Mouse (Mus musculus) cerebellum, adult 9-10 months (tissue): ENCODE data around the gene Reg4.

Experiments
- DNase-seq: peaks from one replicate; pipeline ENCODE4 v3.0.0; 2022

Gene Reg4

GRCm38 (mm10) chr3:98221856-98222255 lies at the start of gene Reg4:
Gene Reg4 (plus strand): TSS chr3:98222156.
- no peak for DNase-seq

GRCm38 (mm10) chr3:98178340-98178739 lies 43.6 kb upstream of the Reg4 start:
- peak; percentile 13 for DNase-seq

- peak; percentile 8 for DNase-seq
Observed at GRCm38 (mm10) chr3:98180805-98181204, 41.2 kb upstream of the Reg4 start.

- DNase-seq: no peak
Observed at GRCm38 (mm10) chr3:98185163-98185714, 36.7 kb upstream of the Reg4 start.

- no peak for DNase-seq
Observed at GRCm38 (mm10) chr3:98187777-98188176, 34.2 kb upstream of the Reg4 start.

- DNase-seq: peak; percentile 5
Observed at GRCm38 (mm10) chr3:98197711-98198532, 24.0 kb upstream of the Reg4 start.

- DNase-seq: no peak
Observed at GRCm38 (mm10) chr3:98199747-98200146, 22.2 kb upstream of the Reg4 start.

- no peak for DNase-seq
Observed at GRCm38 (mm10) chr3:98203282-98203681, 18.7 kb upstream of the Reg4 start.

GRCm38 (mm10) chr3:98206977-98207376 lies 15.0 kb upstream of the Reg4 start:
- no peak for DNase-seq

- no peak for DNase-seq
Observed at GRCm38 (mm10) chr3:98209161-98209560, 12.8 kb upstream of the Reg4 start.

- no peak for DNase-seq
Observed at GRCm38 (mm10) chr3:98210860-98211259, 11.1 kb upstream of the Reg4 start.

- DNase-seq: no peak
Observed at GRCm38 (mm10) chr3:98211301-98212081, 10.5 kb upstream of the Reg4 start.

- DNase-seq: no peak
Observed at GRCm38 (mm10) chr3:98216296-98216695, 5.7 kb upstream of the Reg4 start.

- no peak for DNase-seq
Observed at GRCm38 (mm10) chr3:98223263-98223662, 1.3 kb downstream of the Reg4 start.

- peak; percentile 39 for DNase-seq
Observed at GRCm38 (mm10) chr3:98223783-98224580, 2.0 kb downstream of the Reg4 start.

- no peak for DNase-seq
Observed at GRCm38 (mm10) chr3:98224975-98225374, 3.0 kb downstream of the Reg4 start.

- no peak for DNase-seq
Observed at GRCm38 (mm10) chr3:98225746-98226145, 3.8 kb downstream of the Reg4 start.

- peak; percentile 53 for DNase-seq
Observed at GRCm38 (mm10) chr3:98226988-98227610, 5.1 kb downstream of the Reg4 start.

- no peak for DNase-seq
Observed at GRCm38 (mm10) chr3:98227763-98228162, 5.8 kb downstream of the Reg4 start.

GRCm38 (mm10) chr3:98229943-98230342 lies 8.0 kb downstream of the Reg4 start:
- no peak for DNase-seq

- no peak for DNase-seq
Observed at GRCm38 (mm10) chr3:98233504-98233903, 11.5 kb downstream of the Reg4 start.

- DNase-seq: no peak
Observed at GRCm38 (mm10) chr3:98236266-98236665, 14.3 kb downstream of the Reg4 start.
